Mouse (Mus musculus) spleen, adult 2 months (tissue): Measurements from ENCODE around the gene Ttc34. TPM values are rescaled to one million over a fixed set of nuclear protein-coding genes. Genes with fewer than 3 reads are reported as not detected.

ENCODE experiments used
- DNase-seq, 2 experiments: peaks; one replicate each; pipeline versions ENCODE4 v3.0.0 to v3.0.0-alpha.2; 2012 to 2021; ENCODE audit warnings: low spot score in 2 of 2, low read depth in 1 of 2
- H3K27ac ChIP-seq: fragments of 200-500 bp; 2 replicates; pipeline ENCODE4 v1.5.1; 2012; ENCODE audit warnings: low read length, inconsistent platforms; ENCODE audit not compliant: insufficient read depth
- H3K27me3 ChIP-seq: fragments of 200-500 bp; 2 replicates; pipeline ENCODE4 v1.6.1; 2012; ENCODE audit warnings: mild to moderate bottlenecking, moderate library complexity, low read length, inconsistent platforms; ENCODE audit not compliant: control insufficient read depth, insufficient read depth
- H3K36me3 ChIP-seq: fragments of 200-500 bp; 2 replicates; pipeline ENCODE4 v1.6.1; 2012; ENCODE audit warnings: mild to moderate bottlenecking, low read length, inconsistent platforms; ENCODE audit not compliant: control insufficient read depth, insufficient read depth
- H3K4me1 ChIP-seq: fragments of 200-500 bp; 2 replicates; pipeline ENCODE4 v1.6.1; 2011; ENCODE audit warnings: inconsistent platforms; ENCODE audit not compliant: control insufficient read depth, insufficient read depth, insufficient read length
- H3K4me3 ChIP-seq: fragments of 200-500 bp; 2 replicates; pipeline ENCODE4 v1.5.1; 2011; ENCODE audit warnings: mild to moderate bottlenecking, inconsistent platforms; ENCODE audit not compliant: insufficient read depth, insufficient read length; ENCODE audit errors: extremely low read depth
- CTCF ChIP-seq: fragments of 200-500 bp; IDR thresholded peaks from 2 replicates; pipeline ENCODE4 v1.5.1; 2011; ENCODE audit warnings: mild to moderate bottlenecking, inconsistent platforms; ENCODE audit not compliant: insufficient read depth, insufficient read length, insufficient replicate concordance; ENCODE audit errors: extremely low read depth
- POLR2A ChIP-seq: fragments of 200-500 bp; IDR thresholded peaks from 2 replicates; pipeline ENCODE4 v1.6.1; 2011; ENCODE audit warnings: low read depth, low read length, inconsistent platforms
- WGBS: fragments of 180-500 bp; shearing (Covaris S2); methylation state at CpG from one replicate; pipeline ENCODE4 v1.1.7; 2018; 5-methylcytosine and 5-hydroxymethylcytosine counted together
- polyA plus RNA-seq: library from polyadenylated mRNA; depleted of rRNA; stranded (reverse); fragments of >200 nt; gene quantifications from 2 replicates; pipeline ENCODE4 v1.2.3, GENCODE M21; 2012

Ttc34 gene
- polyA plus RNA-seq, 1 experiment, result 0.01 TPM

GRCm38 (mm10) chr4:154856882-154857281, 19.6 kb downstream of the Ttc34 start:
- Histone ChIP-seq H3K27me3 (peaks cover 10% of the 10 kb centered on the region), H3K4me1 (peaks cover 7% of the 10 kb centered on the region; the same call in 1 of the 2 replicates), H3K36me3 (no peaks in the 10 kb centered on the region), H3K27ac (no peak overlapping the region), H3K4me3 (no peak overlapping the region)
- no peak for DNase-seq
- TF ChIP-seq CTCF (no peak), POLR2A (no peak)
- 88% methylated on average over 7 of the region's 7 CpGs for WGBS

GRCm38 (mm10) chr4:154857366-154858240, 20.3 kb downstream of the Ttc34 start:
- H3K4me3 ChIP-seq, result no peak overlapping the region
- no peak for DNase-seq
- no peak overlapping the region for H3K27ac ChIP-seq
- peaks cover 10% of the 10 kb centered on the region for H3K27me3 ChIP-seq
- WGBS, result 82% methylated on average over 10 of the region's 10 CpGs
- TF ChIP-seq CTCF (no peak), POLR2A (no peak)
- no peaks in the 10 kb centered on the region for H3K36me3 ChIP-seq
- H3K4me1 ChIP-seq, result peaks cover 7% of the 10 kb centered on the region; the same call in 1 of the 2 replicates

DNA sequence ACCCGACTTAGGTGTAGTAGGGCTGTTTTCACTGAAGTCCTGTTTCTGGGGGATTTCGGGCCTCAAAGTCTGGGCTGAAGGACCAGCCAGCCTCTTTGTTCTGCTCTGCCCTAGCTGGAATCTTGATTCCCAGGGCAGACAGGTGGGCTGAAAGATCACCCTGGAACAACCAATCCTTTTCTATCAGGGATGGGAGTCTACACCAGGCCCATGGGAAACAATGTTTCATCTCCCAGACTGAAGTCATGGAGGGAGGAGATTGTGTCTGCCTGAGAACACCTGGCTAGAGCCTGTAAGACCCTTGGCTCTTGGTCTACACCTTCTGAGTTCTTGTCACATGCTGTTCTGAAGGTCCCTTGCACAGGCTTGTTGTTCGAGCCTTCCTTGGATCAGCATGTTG, 21.3 kb downstream of the Ttc34 start:
- no peak for TF ChIP-seq CTCF
- TF ChIP-seq POLR2A, result no peak
- peaks cover 7% of the 10 kb centered on the region; the same call in 1 of the 2 replicates for H3K4me1 ChIP-seq
- no peak overlapping the region for H3K4me3 ChIP-seq
- H3K27me3 ChIP-seq, result peaks cover 10% of the 10 kb centered on the region
- WGBS, result 81% methylated on average over 3 of the region's 3 CpGs
- DNase-seq, result no peak
- no peak overlapping the region for H3K27ac ChIP-seq
- H3K36me3 ChIP-seq, result no peaks in the 10 kb centered on the region

GRCm38 (mm10) chr4:154861967-154862366, 24.7 kb downstream of the Ttc34 start:
- no peaks in the 10 kb centered on the region; the same call in 1 of the 2 replicates for H3K27me3 ChIP-seq
- WGBS, result 79% methylated on average over 5 of the region's 5 CpGs
- DNase-seq, result no peak
- H3K36me3 ChIP-seq, result no peaks in the 10 kb centered on the region
- no peaks in the 10 kb centered on the region; the same call in 1 of the 2 replicates for H3K4me1 ChIP-seq
- TF ChIP-seq POLR2A (no peak), CTCF (no peak)
- no peak overlapping the region for H3K4me3 ChIP-seq
- H3K27ac ChIP-seq, result no peak overlapping the region

DNA sequence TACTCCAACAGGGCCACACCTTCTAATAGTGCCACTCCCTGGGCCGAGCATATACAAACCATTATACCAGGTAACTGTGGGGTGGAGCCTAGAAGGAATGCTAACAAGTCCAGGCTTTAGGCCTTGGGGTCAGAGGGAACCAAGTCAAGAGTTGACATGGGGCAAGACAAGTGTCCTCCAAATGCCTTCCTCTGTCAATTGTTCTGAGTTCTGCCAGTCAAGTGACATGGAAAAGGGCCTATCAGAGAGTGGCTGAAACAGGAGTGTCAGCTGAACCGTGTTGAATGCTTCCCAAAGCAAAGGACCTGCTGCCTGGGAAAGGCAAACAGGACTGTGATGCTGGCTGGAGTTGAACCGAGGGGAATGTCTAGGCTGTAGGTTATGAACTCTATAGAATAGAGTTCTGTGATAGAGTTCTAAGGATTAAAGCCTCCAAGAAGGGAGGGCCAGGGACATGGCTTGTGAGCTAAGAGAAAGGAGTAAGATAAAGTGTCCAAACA, 26.2 kb downstream of the Ttc34 start:
- H3K27ac ChIP-seq, result no peak overlapping the region
- H3K36me3 ChIP-seq, result no peaks in the 10 kb centered on the region
- DNase-seq, result no peak
- 92% methylated on average over 3 of the region's 3 CpGs for WGBS
- H3K27me3 ChIP-seq, result no peaks in the 10 kb centered on the region
- H3K4me1 ChIP-seq, result no peaks in the 10 kb centered on the region; the same call in 1 of the 2 replicates
- H3K4me3 ChIP-seq, result no peak overlapping the region
- TF ChIP-seq POLR2A, result no peak
- no peak for TF ChIP-seq CTCF

- peak; percentile 72 to 80 for DNase-seq
- Histone ChIP-seq H3K4me1 (no peaks in the 10 kb centered on the region; the same call in 1 of the 2 replicates), H3K27ac (no peak overlapping the region), H3K36me3 (no peaks in the 10 kb centered on the region), H3K27me3 (no peaks in the 10 kb centered on the region), H3K4me3 (peak overlapping the region; percentile 54)
- WGBS, result 4% methylated on average over 18 of the region's 18 CpGs
- TF ChIP-seq POLR2A (no peak), CTCF (peak; percentile 5; the same call in 1 of the 2 replicates)
These were observed 27.1 kb downstream of the Ttc34 start for GRCm38 (mm10) chr4:154864271-154864771.
